Mouse (Mus musculus): ENCODE results near the gene Farsa. TPM values are rescaled to one million over a fixed set of nuclear protein-coding genes. Genes with fewer than 3 reads are reported as not detected.
"Not testable (repeated sequence)": the region's sequence is repeated elsewhere in the genome, so short reads cannot be mapped to it uniquely, and the experiment has no call there.

Farsa gene
- polyA plus RNA-seq, 1 experiment from 2014 or later = 73.0 TPM

- peaks cover 13% of the 10 kb centered on the region for H3K27me3 ChIP-seq (ENCODE audit: control insufficient read depth, insufficient read depth, low read length)
Measured at GRCm38 (mm10) chr8:84907493-84907892, 50.7 kb downstream of the Farsa start.

GRCm38 (mm10) chr8:84907979-84908378, 51.2 kb downstream of the Farsa start:
- ATAC-seq (replicated peaks; ENCODE audit: insufficient number of reproducible peaks, low FRiP score, low TSS enrichment, low read depth); H3K9me3 ChIP-seq (replicated peaks; ENCODE audit: control insufficient read depth, low read length); H3K4me1 ChIP-seq (ENCODE audit: control insufficient read depth, insufficient read depth, low read length); H3K36me3 ChIP-seq (replicated peaks; ENCODE audit: control insufficient read depth, insufficient read depth, low read depth, low read length); DNase-seq (ENCODE audit: low spot score); H3K27ac ChIP-seq (replicated peaks; ENCODE audit: low read depth, low read length): not testable (repeated sequence)
- Histone ChIP-seq H3K4me2 (ENCODE audit: low read depth, low read length) (peak overlapping the region; percentile 78), H3K4me3 (ENCODE audit: low read depth, low read length) (peak overlapping the region; percentile 59), H3K27me3 (ENCODE audit: control insufficient read depth, insufficient read depth, low read length) (peaks cover 18% of the 10 kb centered on the region), H3K9ac (replicated peaks; ENCODE audit: low read length) (0 out of 2 replicates have a peak overlapping the region, but pooled peaks have one; percentile 22)
- WGBS = 19% methylated on average over 7 of the region's 7 CpGs

More at GRCm38 (mm10) chr8:84907493-84907892, 50.7 kb downstream of the Farsa start:
- Histone ChIP-seq H3K4me1 (ENCODE audit: control insufficient read depth, insufficient read depth, low read length) (peaks cover 3% of the 10 kb centered on the region; the same call in 1 of the 2 replicates), H3K36me3 (replicated peaks; ENCODE audit: control insufficient read depth, insufficient read depth, low read depth, low read length) (no peaks in the 10 kb centered on the region), H3K27ac (replicated peaks; ENCODE audit: low read depth, low read length) (no peak overlapping the region), H3K9ac (replicated peaks; ENCODE audit: low read length) (no peak overlapping the region), H3K4me2 (ENCODE audit: low read depth, low read length) (no peak overlapping the region), H3K4me3 (ENCODE audit: low read depth, low read length) (no peak overlapping the region), H3K9me3 (replicated peaks; ENCODE audit: control insufficient read depth, low read length) (no peaks in the 10 kb centered on the region)
- ATAC-seq (replicated peaks; ENCODE audit: insufficient number of reproducible peaks, low FRiP score, low TSS enrichment, low read depth) = no peak
- 71% methylated on average over 8 of the region's 8 CpGs for WGBS
- no peak for DNase-seq (ENCODE audit: low spot score)

- DNase-seq (ENCODE audit: low spot score) (peak; percentile 100), ATAC-seq (replicated peaks; ENCODE audit: insufficient number of reproducible peaks, low FRiP score, low TSS enrichment, low read depth) (peak; percentile 76)
- H3K4me1 ChIP-seq (ENCODE audit: control insufficient read depth, insufficient read depth, low read length) = peaks cover 3% of the 10 kb centered on the region; the same call in 1 of the 2 replicates
- H3K9ac ChIP-seq (replicated peaks; ENCODE audit: low read length) = peak within 1 kb of the TSS; percentile 67
- no peak within 1 kb of the TSS for H3K27ac ChIP-seq (replicated peaks; ENCODE audit: low read depth, low read length)
- H3K36me3 ChIP-seq (replicated peaks; ENCODE audit: control insufficient read depth, insufficient read depth, low read depth, low read length) = no peaks in the 10 kb centered on the region
- peak within 1 kb of the TSS; percentile 78 for H3K4me2 ChIP-seq (ENCODE audit: low read depth, low read length)
- H3K4me3 ChIP-seq (ENCODE audit: low read depth, low read length) = peak within 1 kb of the TSS; percentile 59
- H3K9me3 ChIP-seq (replicated peaks; ENCODE audit: control insufficient read depth, low read length) = no peaks in the 10 kb centered on the region
- H3K27me3 ChIP-seq (ENCODE audit: control insufficient read depth, insufficient read depth, low read length) = peaks cover 24% of the 10 kb centered on the region
- under 1% methylated on average over 45 of the region's 45 CpGs for WGBS
Measured at GRCm38 (mm10) chr8:84908421-84909161, 51.8 kb downstream of the Farsa start, which contains the start of gene Dnase2a. Gene Dnase2a (plus strand): TSS chr8:84908560.

GRCm38 (mm10) chr8:84909162-84909767, 52.5 kb downstream of the Farsa start:
- Histone ChIP-seq H3K27ac (replicated peaks; ENCODE audit: low read depth, low read length) (no peak overlapping the region), H3K9ac (replicated peaks; ENCODE audit: low read length) (peak overlapping the region; percentile 67), H3K4me3 (ENCODE audit: low read depth, low read length) (peak overlapping the region; percentile 59), H3K9me3 (replicated peaks; ENCODE audit: control insufficient read depth, low read length) (no peaks in the 10 kb centered on the region; the same call in 1 of the 2 replicates), H3K27me3 (ENCODE audit: control insufficient read depth, insufficient read depth, low read length) (peaks cover 28% of the 10 kb centered on the region), H3K36me3 (replicated peaks; ENCODE audit: control insufficient read depth, insufficient read depth, low read depth, low read length) (no peaks in the 10 kb centered on the region), H3K4me2 (ENCODE audit: low read depth, low read length) (peak overlapping the region; percentile 78), H3K4me1 (ENCODE audit: control insufficient read depth, insufficient read depth, low read length) (peaks cover 3% of the 10 kb centered on the region; the same call in 1 of the 2 replicates)
- DNase-seq (ENCODE audit: low spot score) (no peak), ATAC-seq (replicated peaks; ENCODE audit: insufficient number of reproducible peaks, low FRiP score, low TSS enrichment, low read depth) (no peak)
- 48% methylated on average over 20 of the region's 20 CpGs for WGBS

GRCm38 (mm10) chr8:84909949-84910348, 53.2 kb downstream of the Farsa start:
- WGBS = 57% methylated on average over 5 of the region's 5 CpGs
- Histone ChIP-seq H3K4me3 (ENCODE audit: low read depth, low read length) (no peak overlapping the region), H3K4me2 (ENCODE audit: low read depth, low read length) (no peak overlapping the region), H3K9me3 (replicated peaks; ENCODE audit: control insufficient read depth, low read length) (no peaks in the 10 kb centered on the region; the same call in 1 of the 2 replicates), H3K9ac (replicated peaks; ENCODE audit: low read length) (no peak overlapping the region), H3K36me3 (replicated peaks; ENCODE audit: control insufficient read depth, insufficient read depth, low read depth, low read length) (no peaks in the 10 kb centered on the region), H3K4me1 (ENCODE audit: control insufficient read depth, insufficient read depth, low read length) (peaks cover 3% of the 10 kb centered on the region; the same call in 1 of the 2 replicates), H3K27me3 (ENCODE audit: control insufficient read depth, insufficient read depth, low read length) (peaks cover 28% of the 10 kb centered on the region), H3K27ac (replicated peaks; ENCODE audit: low read depth, low read length) (no peak overlapping the region)
- DNase-seq (ENCODE audit: low spot score) (no peak), ATAC-seq (replicated peaks; ENCODE audit: insufficient number of reproducible peaks, low FRiP score, low TSS enrichment, low read depth) (no peak)

GRCm38 (mm10) chr8:84910551-84910950, 53.8 kb downstream of the Farsa start:
- peaks cover 28% of the 10 kb centered on the region for H3K27me3 ChIP-seq (ENCODE audit: control insufficient read depth, insufficient read depth, low read length)
- ATAC-seq (replicated peaks; ENCODE audit: insufficient number of reproducible peaks, low FRiP score, low TSS enrichment, low read depth) (no peak), DNase-seq (ENCODE audit: low spot score) (no peak)
- H3K27ac ChIP-seq (replicated peaks; ENCODE audit: low read depth, low read length) = no peak overlapping the region
- WGBS = 79% methylated on average over 6 of the region's 6 CpGs
- H3K4me2 ChIP-seq (ENCODE audit: low read depth, low read length) = no peak overlapping the region
- H3K36me3 ChIP-seq (replicated peaks; ENCODE audit: control insufficient read depth, insufficient read depth, low read depth, low read length) = no peaks in the 10 kb centered on the region
- peaks cover 3% of the 10 kb centered on the region; the same call in 1 of the 2 replicates for H3K4me1 ChIP-seq (ENCODE audit: control insufficient read depth, insufficient read depth, low read length)
- H3K4me3 ChIP-seq (ENCODE audit: low read depth, low read length) = no peak overlapping the region
- H3K9ac ChIP-seq (replicated peaks; ENCODE audit: low read length) = no peak overlapping the region
- no peaks in the 10 kb centered on the region; the same call in 1 of the 2 replicates for H3K9me3 ChIP-seq (replicated peaks; ENCODE audit: control insufficient read depth, low read length)

- no peak for ATAC-seq (replicated peaks; ENCODE audit: insufficient number of reproducible peaks, low FRiP score, low TSS enrichment, low read depth)
- no peaks in the 10 kb centered on the region; the same call in 1 of the 2 replicates for H3K9me3 ChIP-seq (replicated peaks; ENCODE audit: control insufficient read depth, low read length)
- no peak overlapping the region for H3K27ac ChIP-seq (replicated peaks; ENCODE audit: low read depth, low read length)
- no peaks in the 10 kb centered on the region for H3K36me3 ChIP-seq (replicated peaks; ENCODE audit: control insufficient read depth, insufficient read depth, low read depth, low read length)
- H3K4me1 ChIP-seq (ENCODE audit: control insufficient read depth, insufficient read depth, low read length) = peaks cover 3% of the 10 kb centered on the region; the same call in 1 of the 2 replicates
- 77% methylated on average over 9 of the region's 9 CpGs for WGBS
- H3K4me3 ChIP-seq (ENCODE audit: low read depth, low read length) = no peak overlapping the region
- no peak for DNase-seq (ENCODE audit: low spot score)
- no peak overlapping the region for H3K4me2 ChIP-seq (ENCODE audit: low read depth, low read length)
- H3K27me3 ChIP-seq (ENCODE audit: control insufficient read depth, insufficient read depth, low read length) = peaks cover 28% of the 10 kb centered on the region
- H3K9ac ChIP-seq (replicated peaks; ENCODE audit: low read length) = no peak overlapping the region
Measured at GRCm38 (mm10) chr8:84911854-84912253, 55.1 kb downstream of the Farsa start.
